Mouse (Mus musculus) intestine, embryonic 14.5 days (tissue): ENCODE measurements at regions not wholly inside any gene's neighbourhood (a gene's known extent, or its start where the extent isn't known, plus 50 kb on each side); places are given as distances from the start of the nearest gene placed in this dataset.

Experiments used
- ATAC-seq: fragments of 200-750 bp; cut with Nextera tagmentation; replicated peaks from 2 replicates; pipeline ENCODE4 v1.8.0; 2017; ENCODE audit warnings: low read depth, moderate number of reproducible peaks, moderate TSS enrichment, moderate library complexity; ENCODE audit not compliant: low FRiP score, low TSS enrichment
- DNase-seq: peaks from one replicate; pipeline ENCODE4 v3.0.0-alpha.2; 2018; ENCODE audit warnings: low spot score
- H3K27ac ChIP-seq: fragments of 300-500 bp; sonication (generic); 2 replicates; pipeline ENCODE4 v1.5.1; 2014; ENCODE audit warnings: low read depth, mild to moderate bottlenecking, control low read depth
- H3K27me3 ChIP-seq: fragments of 300-500 bp; sonication (generic); replicated peaks from 2 replicates; pipeline ENCODE4 v1.6.1; 2014; ENCODE audit warnings: low read length, control low read depth; ENCODE audit not compliant: control insufficient read depth, insufficient read depth
- H3K36me3 ChIP-seq: fragments of 300-500 bp; sonication (generic); 2 replicates; pipeline ENCODE4 v1.6.1; 2014; ENCODE audit warnings: low read length, control low read depth; ENCODE audit not compliant: control insufficient read depth, insufficient read depth
- H3K4me1 ChIP-seq: fragments of 300-500 bp; sonication (generic); replicated peaks from 2 replicates; pipeline ENCODE4 v1.6.1; 2014; ENCODE audit warnings: low read length, control low read depth, mixed read lengths; ENCODE audit not compliant: control insufficient read depth, insufficient read depth
- H3K4me2 ChIP-seq: fragments of 300-500 bp; sonication (generic); 2 replicates; pipeline ENCODE4 v1.6.1; 2014; ENCODE audit warnings: low read length
- H3K4me3 ChIP-seq: fragments of 300-500 bp; sonication (generic); 2 replicates; pipeline ENCODE4 v1.5.1; 2014; ENCODE audit warnings: low read depth, low read length, control low read depth, mixed read lengths
- H3K9ac ChIP-seq: fragments of 300-500 bp; sonication (generic); 2 replicates; pipeline ENCODE4 v1.6.1; 2014; ENCODE audit warnings: mild to moderate bottlenecking, low read length
- H3K9me3 ChIP-seq: fragments of 300-500 bp; sonication (generic); 2 replicates; pipeline ENCODE4 v1.6.1; 2016; ENCODE audit warnings: low read length, control low read depth; ENCODE audit not compliant: control insufficient read depth
- WGBS: fragments of 180-500 bp; shearing (Covaris S2); extraction: QIAGEN DNeasy Blood & Tissue Kit; methylation state at CpG from one replicate; pipeline ENCODE4 v1.1.7; 2014; 5-methylcytosine and 5-hydroxymethylcytosine counted together

DNA sequence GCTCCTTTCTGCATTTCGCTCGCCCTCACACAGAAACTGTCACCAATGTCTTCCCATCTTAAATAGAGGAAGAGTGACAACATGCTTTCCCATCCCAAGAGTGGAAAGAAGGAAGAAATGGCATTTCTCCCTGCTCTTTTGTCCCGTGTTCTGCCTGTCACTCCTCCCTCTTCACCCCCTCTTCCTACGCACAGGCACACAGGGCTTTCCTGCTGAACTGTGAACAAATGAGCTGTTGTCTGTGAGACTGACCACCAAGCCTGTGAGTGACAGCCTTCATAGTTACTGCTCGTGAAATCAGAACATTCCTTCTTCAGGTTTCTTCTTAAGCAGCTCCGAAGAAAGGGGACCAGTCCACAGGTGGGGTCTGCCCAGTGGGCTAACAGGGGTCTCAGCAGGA, 1134.8 kb upstream of the Gulo start:
- DNase-seq (no peak), ATAC-seq (no peak)
- H3K9ac ChIP-seq = no peak overlapping the region
- H3K9me3 ChIP-seq = no peaks in the 10 kb centered on the region
- no peaks in the 10 kb centered on the region for H3K36me3 ChIP-seq
- H3K27ac ChIP-seq = no peak overlapping the region
- peaks cover 13% of the 10 kb centered on the region for H3K4me1 ChIP-seq
- H3K27me3 ChIP-seq = no peaks in the 10 kb centered on the region
- H3K4me3 ChIP-seq = no peak overlapping the region
- 82% methylated on average over 6 of the region's 6 CpGs for WGBS
- no peak overlapping the region for H3K4me2 ChIP-seq

DNA sequence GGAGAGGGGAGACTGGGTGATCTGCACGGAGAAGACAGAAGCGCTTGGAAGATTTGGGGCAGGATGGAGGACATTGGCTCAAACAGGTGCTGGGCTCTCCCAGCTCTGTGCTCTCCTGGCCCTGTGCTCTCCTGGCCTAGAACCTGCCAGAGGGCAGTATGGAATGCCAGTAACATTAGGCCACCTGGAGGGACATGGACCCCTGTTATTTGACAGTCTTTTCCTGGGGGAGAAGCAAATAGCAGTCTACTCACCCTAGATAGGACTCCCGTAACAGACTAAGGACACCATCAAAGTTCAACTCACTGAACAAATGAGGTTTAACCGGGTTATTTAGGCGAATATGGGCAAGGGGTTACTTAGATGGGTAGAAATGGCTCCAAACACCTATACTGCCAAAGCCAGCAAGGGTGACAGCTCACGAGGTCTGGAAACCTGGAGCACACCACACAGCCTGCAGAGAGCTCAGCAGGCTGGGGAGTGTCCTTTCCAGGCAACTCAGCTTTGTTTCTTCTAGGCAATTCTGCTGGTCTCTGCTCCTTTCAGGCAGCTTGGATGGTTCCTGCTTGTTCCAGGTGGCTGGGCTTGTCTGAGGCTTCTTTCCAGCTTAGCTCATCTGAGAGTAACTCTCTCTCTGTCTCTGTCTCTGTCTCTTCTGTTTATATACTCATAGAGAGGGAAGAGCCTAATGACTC, 1133.7 kb upstream of the Gulo start:
- no peak for ATAC-seq
- no peaks in the 10 kb centered on the region for H3K36me3 ChIP-seq
- H3K9ac ChIP-seq = no peak overlapping the region
- no peaks in the 10 kb centered on the region for H3K27me3 ChIP-seq
- peaks cover 13% of the 10 kb centered on the region for H3K4me1 ChIP-seq
- H3K4me2 ChIP-seq = no peak overlapping the region
- no peak for DNase-seq
- 76% methylated on average over 6 of the region's 6 CpGs for WGBS
- no peak overlapping the region for H3K27ac ChIP-seq
- no peaks in the 10 kb centered on the region for H3K9me3 ChIP-seq
- H3K4me3 ChIP-seq = no peak overlapping the region

DNA sequence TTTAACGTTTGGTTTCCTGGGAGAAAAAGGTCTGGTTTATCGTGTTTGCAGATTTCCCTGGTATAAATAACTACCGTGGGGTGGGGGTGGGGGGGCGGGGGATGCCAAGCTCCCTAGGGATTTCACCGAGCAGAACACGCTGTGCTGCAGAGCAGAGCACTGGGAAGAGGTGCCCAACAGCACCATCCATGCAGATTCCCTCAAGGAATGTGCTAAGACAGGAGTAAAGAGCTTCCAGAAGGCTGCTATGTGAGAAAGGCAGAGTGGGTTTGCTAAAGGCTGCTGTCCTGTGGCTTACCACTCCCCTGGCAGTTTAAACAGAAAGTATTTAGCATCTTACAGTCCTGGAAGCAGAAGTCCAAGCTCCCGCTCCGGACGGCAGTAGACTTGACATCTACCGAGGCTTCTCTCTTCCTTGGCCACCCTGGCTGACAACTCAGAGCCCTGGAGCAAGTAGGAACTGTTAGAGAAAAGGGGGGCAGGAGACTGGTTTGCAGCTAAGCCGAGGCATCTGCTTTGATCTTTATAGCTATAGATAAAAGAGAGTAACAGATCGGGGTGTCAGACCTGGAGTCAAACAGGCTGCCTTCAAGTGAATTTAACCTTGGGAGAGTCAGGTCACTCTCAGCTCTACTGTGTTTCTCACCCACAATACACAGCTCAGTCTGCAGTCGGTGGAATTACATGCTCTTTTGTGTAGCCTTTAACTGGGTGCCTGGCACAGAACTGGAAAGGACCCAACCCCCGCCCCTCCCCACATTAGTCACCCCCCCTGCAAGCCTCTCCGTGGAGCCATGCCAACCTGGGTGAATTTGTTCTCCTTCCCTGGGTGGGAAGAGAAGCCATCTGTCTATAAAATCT, 1132.8 kb upstream of the Gulo start:
- Histone ChIP-seq H3K27me3 (no peaks in the 10 kb centered on the region), H3K27ac (no peak overlapping the region), H3K4me2 (peak overlapping the region; percentile 14; the same call in 1 of the 2 replicates), H3K9ac (no peak overlapping the region), H3K4me1 (peaks cover 13% of the 10 kb centered on the region), H3K9me3 (no peaks in the 10 kb centered on the region), H3K36me3 (no peaks in the 10 kb centered on the region), H3K4me3 (no peak overlapping the region)
- DNase-seq = peak; percentile 62
- WGBS = 11% methylated on average over 15 of the region's 15 CpGs
- ATAC-seq = 0 out of 2 replicates have a peak, but pooled peaks have one; percentile 19

GRCm38 (mm10) chr14:67141151-67141550, 1132.1 kb upstream of the Gulo start:
- H3K27me3 ChIP-seq = no peaks in the 10 kb centered on the region
- DNase-seq (no peak), ATAC-seq (no peak)
- 61% methylated on average over 7 of the region's 7 CpGs for WGBS
- H3K9me3 ChIP-seq = no peaks in the 10 kb centered on the region
- no peak overlapping the region for H3K27ac ChIP-seq
- H3K4me1 ChIP-seq = peaks cover 13% of the 10 kb centered on the region
- H3K9ac ChIP-seq = no peak overlapping the region
- 0 out of 2 replicates have a peak overlapping the region, but pooled peaks have one; percentile 14 for H3K4me2 ChIP-seq
- H3K36me3 ChIP-seq = no peaks in the 10 kb centered on the region
- no peak overlapping the region for H3K4me3 ChIP-seq

DNA sequence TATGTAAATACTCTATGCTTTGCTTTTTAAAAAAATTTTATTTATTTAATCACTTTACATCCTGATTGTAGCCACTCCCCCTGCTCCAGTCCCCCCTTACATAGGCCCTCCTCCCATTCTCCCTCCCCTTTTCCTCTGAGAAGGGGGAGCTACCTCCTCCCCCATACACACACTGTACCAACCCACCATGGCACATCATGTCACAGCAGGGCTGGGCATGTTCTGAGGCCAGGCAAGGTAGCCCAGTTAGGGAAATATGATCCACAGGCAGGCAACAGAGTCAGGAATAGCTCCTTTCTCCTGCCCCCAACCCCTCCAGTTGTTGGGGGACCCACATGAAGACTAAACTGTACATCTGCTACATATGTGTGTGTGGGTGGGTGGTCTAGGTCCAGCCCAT, 1130.7 kb upstream of the Gulo start:
- Histone ChIP-seq H3K4me3 (no peak overlapping the region), H3K4me1 (peaks cover 19% of the 10 kb centered on the region), H3K4me2 (no peak overlapping the region), H3K9ac (no peak overlapping the region), H3K27ac (no peak overlapping the region), H3K9me3 (no peaks in the 10 kb centered on the region), H3K27me3 (no peaks in the 10 kb centered on the region), H3K36me3 (no peaks in the 10 kb centered on the region)
- DNase-seq = no peak
- no peak for ATAC-seq

DNA sequence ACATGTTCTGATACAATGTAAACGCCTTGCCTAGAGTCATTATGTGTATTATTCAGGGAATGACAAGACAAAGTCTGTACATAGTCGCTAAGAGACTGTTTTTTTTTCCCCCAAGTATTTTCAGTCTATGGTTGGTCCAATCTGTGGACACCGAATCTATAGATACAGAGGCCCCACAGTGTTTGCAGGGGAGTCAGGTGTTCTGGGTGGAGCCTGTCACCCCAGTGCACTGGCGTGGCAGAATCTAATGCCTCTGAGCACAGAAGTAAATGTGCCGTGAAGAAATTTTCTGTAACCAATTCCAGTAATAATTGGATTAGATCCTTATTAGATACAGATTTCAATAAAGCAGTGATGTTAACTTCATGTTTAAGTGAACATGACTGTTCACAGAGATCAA, 1130.1 kb upstream of the Gulo start:
- no peaks in the 10 kb centered on the region for H3K9me3 ChIP-seq
- 74% methylated on average over 5 of the region's 5 CpGs for WGBS
- H3K4me2 ChIP-seq = no peak overlapping the region
- H3K4me3 ChIP-seq = no peak overlapping the region
- no peaks in the 10 kb centered on the region for H3K27me3 ChIP-seq
- H3K9ac ChIP-seq = no peak overlapping the region
- H3K27ac ChIP-seq = no peak overlapping the region
- ATAC-seq = no peak
- peaks cover 17% of the 10 kb centered on the region for H3K4me1 ChIP-seq
- H3K36me3 ChIP-seq = no peaks in the 10 kb centered on the region
- DNase-seq = no peak

- DNase-seq = no peak
- Histone ChIP-seq H3K4me3 (no peak overlapping the region), H3K4me2 (no peak overlapping the region), H3K27me3 (no peaks in the 10 kb centered on the region), H3K9me3 (no peaks in the 10 kb centered on the region), H3K36me3 (no peaks in the 10 kb centered on the region), H3K27ac (peak overlapping the region; percentile 57; the same call in 1 of the 2 replicates), H3K4me1 (peaks cover 7% of the 10 kb centered on the region), H3K9ac (no peak overlapping the region)
- ATAC-seq = no peak
- 16% methylated on average over 2 of the region's 2 CpGs for WGBS
Measured at GRCm38 (mm10) chr14:67136141-67136498, 1127.1 kb upstream of the Gulo start.

DNA sequence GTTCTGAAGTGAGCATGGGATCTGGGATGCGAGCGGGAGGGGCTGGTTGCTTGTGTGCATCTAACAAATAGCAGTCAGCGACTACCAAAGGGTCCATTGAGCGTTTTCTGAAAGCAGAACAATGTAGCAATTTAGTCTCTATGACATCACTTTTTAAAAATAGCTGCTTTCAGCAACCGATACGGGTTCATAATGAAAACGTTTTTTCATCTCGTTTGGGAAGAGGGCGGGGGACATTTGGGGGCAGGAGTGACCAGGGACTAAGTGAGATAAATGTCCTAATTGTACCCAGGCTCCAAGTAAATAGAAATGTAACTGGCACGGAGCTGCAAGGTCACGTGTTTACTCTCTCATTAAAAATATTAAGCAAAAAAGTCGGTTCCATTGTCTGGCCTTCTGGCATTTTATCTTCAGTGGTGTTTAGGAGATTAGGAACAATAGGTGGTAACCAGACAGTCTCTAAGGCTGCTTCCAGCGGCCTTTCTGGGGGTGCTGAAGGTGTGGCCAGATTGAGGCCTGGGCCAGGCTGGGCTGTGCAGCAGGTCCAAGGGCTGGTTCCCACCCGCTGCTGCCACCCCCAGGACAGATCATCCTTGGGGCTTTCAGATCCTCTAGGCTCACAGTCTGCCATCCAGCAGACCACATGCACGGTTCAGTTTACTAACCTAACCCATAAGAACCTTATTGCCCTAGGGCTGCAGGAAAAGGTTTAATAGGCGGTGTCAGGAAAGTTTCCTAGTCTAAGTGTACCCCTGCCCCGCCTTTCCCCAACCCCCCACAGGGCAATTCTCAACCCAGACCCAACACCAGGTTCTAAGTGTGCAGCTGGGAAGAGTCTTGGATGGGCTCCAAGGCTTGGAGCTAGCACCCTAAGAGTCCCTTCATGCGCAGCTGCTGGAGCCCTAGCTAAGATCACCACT, 1126.5 kb upstream of the Gulo start:
- Histone ChIP-seq H3K9ac (no peak overlapping the region), H3K4me3 (no peak overlapping the region), H3K4me2 (peak overlapping the region; percentile 21), H3K36me3 (no peaks in the 10 kb centered on the region), H3K27me3 (no peaks in the 10 kb centered on the region), H3K4me1 (peaks cover 7% of the 10 kb centered on the region), H3K9me3 (no peaks in the 10 kb centered on the region), H3K27ac (peak overlapping the region; percentile 57; the same call in 1 of the 2 replicates)
- WGBS = 39% methylated on average over 18 of the region's 18 CpGs
- ATAC-seq (peak; percentile 88), DNase-seq (peak; percentile 78)
